Mouse (Mus musculus) hindbrain, embryonic 16.5 days (tissue): ENCODE data around the gene Hoxb5. TPM values are rescaled to one million over a fixed set of nuclear protein-coding genes. Genes with fewer than 3 reads are reported as not detected.
A peak's percentile ranks its signal among the peaks of the same experiment; 100 is the strongest.

Source experiments
- ATAC-seq: fragments of 200-750 bp; cut with Nextera tagmentation; 2 replicates; pipeline ENCODE4 v1.8.0; 2017; ENCODE audit warnings: moderate TSS enrichment, moderate library complexity
- H3K27ac ChIP-seq: fragments of 300-500 bp; sonication (generic); 2 replicates; pipeline ENCODE4 v1.5.1; 2014; ENCODE audit warnings: low read depth, mild to moderate bottlenecking, control low read depth, low read length, moderate library complexity
- H3K27me3 ChIP-seq: fragments of 300-500 bp; sonication (generic); replicated peaks from 2 replicates; pipeline ENCODE4 v1.6.1; 2014; ENCODE audit warnings: low read length; ENCODE audit not compliant: control insufficient read depth, insufficient read depth
- H3K36me3 ChIP-seq: fragments of 300-500 bp; sonication (generic); 2 replicates; pipeline ENCODE4 v1.6.1; 2014; ENCODE audit warnings: mild to moderate bottlenecking, low read length, moderate library complexity, mixed read lengths; ENCODE audit not compliant: control insufficient read depth, insufficient read depth
- H3K4me1 ChIP-seq: fragments of 300-500 bp; sonication (generic); 2 replicates; pipeline ENCODE4 v1.6.1; 2014; ENCODE audit warnings: low read depth, low read length; ENCODE audit not compliant: control insufficient read depth, insufficient read depth
- H3K4me2 ChIP-seq: fragments of 300-500 bp; sonication (generic); 2 replicates; pipeline ENCODE4 v1.6.1; 2014; ENCODE audit warnings: mild to moderate bottlenecking, low read length, control low read depth, moderate library complexity
- H3K4me3 ChIP-seq: fragments of 300-500 bp; sonication (generic); 2 replicates; pipeline ENCODE4 v1.5.1; 2014; ENCODE audit warnings: mild to moderate bottlenecking, low read length, control low read depth, moderate library complexity
- H3K9ac ChIP-seq: fragments of 300-500 bp; sonication (generic); 2 replicates; pipeline ENCODE4 v1.6.1; 2014; ENCODE audit warnings: low read depth, mild to moderate bottlenecking, control low read depth, low read length, moderate library complexity
- H3K9me3 ChIP-seq: fragments of 300-500 bp; sonication (generic); 2 replicates; pipeline ENCODE4 v1.6.1; 2014; ENCODE audit warnings: mild to moderate bottlenecking, low read length, moderate library complexity; ENCODE audit not compliant: control insufficient read depth
- WGBS: fragments of 180-500 bp; shearing (Covaris S2); extraction: QIAGEN DNeasy Blood & Tissue Kit; methylation state at CpG from one replicate; pipeline ENCODE4 v1.1.7; 2014; 5-methylcytosine and 5-hydroxymethylcytosine counted together
- polyA plus RNA-seq: library from polyadenylated mRNA; unstranded; fragments of >200 nt; fragmentation: Nextera tagmentation; extraction: Ambion mirVana; gene quantifications from 2 replicates; pipeline ENCODE4 v1.2.1, GENCODE M21; 2015

Gene Hoxb5
- polyA plus RNA-seq, 1 experiment from 2014 or later: 133 TPM

DNA sequence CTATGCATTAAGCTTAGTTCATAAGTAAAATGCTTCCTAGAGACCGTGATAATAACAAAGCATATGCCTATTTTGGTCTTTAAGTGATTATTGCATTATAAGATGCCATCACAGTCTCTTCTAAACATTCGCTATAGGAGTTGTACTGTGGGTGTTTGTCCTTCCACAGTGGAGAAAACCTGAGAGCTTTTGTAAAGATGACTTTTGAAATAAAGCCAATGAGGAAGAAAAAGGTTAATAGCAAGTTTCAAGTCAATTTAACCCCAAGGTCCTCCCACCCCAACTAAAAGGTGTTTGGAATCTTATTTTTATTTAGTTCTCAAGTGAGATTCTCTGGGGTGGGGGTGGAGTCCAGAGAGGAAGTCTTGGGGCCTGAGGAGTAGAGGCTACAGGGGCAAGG is 10.0 kb downstream of the Hoxb5 start:
- Histone ChIP-seq H3K36me3 (no peaks in the 10 kb centered on the region), H3K9ac (no peak overlapping the region; the same call in 1 of the 2 replicates), H3K27ac (peak overlapping the region; percentile 81), H3K4me3 (peak overlapping the region; percentile 24; the same call in 1 of the 2 replicates), H3K27me3 (peaks cover 55% of the 10 kb centered on the region), H3K9me3 (no peaks in the 10 kb centered on the region), H3K4me2 (peak overlapping the region; percentile 62), H3K4me1 (no peaks in the 10 kb centered on the region)
- no peak for ATAC-seq
- WGBS: 19% methylated on average over 2 of the region's 2 CpGs

DNA sequence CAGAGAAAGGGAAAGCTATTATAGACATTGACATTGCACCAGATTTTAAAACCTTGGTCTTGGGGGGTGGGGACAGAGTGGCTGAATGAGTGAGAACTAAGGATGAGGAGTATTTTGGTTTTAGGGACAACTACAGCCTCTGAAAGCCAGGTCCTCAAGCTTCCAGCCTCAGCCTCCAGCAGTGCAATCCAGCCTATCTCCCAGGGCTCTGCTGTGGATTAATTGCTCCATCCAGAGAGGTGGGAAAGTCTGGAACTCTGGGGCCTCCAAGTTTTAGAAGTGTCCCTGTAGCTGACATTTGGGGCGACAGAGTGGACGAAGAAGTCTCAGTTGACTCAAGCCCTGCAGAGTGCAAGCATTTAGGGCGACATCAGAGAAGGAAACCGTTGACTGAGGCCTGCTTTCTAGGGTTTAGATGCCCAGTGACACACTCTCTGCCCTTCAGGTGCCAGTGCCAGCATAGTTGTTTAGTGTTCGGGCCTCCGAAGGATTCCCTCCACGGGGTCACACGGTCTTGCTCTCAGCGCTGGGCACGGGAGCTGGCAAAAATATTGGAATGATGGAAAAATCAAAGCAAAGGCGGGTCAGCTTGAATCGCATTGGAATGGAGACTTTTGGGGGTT is 10.8 kb downstream of the Hoxb5 start:
- Histone ChIP-seq H3K9me3 (no peaks in the 10 kb centered on the region), H3K4me3 (peak overlapping the region; percentile 34), H3K36me3 (no peaks in the 10 kb centered on the region), H3K27me3 (peaks cover 55% of the 10 kb centered on the region), H3K4me2 (peak overlapping the region; percentile 62), H3K4me1 (no peaks in the 10 kb centered on the region; the same call in 1 of the 2 replicates), H3K9ac (peak overlapping the region; percentile 55), H3K27ac (peak overlapping the region; percentile 81)
- 8% methylated on average over 12 of the region's 12 CpGs for WGBS
- ATAC-seq: no peak

DNA sequence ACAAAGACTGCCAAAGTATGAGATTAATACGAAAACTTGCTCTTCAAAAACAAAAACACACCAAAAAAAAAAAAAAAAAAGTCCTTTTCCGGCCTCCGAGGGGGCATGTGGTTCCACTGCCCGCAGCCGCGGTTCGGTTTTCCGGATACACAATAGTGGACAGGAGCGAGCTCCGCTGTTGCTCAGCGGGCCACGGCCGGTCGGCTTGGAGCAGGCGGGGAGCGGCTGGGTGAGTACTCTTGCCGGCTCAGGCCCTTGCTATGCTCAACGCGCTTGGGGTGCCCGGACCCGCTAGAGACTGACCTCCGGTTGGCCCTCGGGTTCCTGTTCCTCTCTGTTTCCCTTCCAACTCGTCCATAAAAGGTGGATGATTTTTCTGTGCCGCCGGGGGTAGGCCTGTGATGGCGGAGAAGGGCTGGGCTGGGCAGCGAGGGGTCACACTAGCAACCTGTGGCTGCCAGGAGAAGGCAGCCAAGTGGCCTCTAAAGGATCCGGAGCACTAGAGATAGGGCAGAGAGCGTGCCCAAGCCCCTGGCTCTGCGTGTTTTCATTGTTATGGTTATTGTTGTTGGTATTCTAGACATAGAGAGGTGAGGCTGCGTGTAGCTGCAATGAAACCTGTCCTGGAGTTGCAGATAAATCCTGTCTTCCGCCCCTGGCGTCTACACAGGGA is 11.7 kb downstream of the Hoxb5 start:
- H3K27me3 ChIP-seq: peaks cover 50% of the 10 kb centered on the region
- WGBS: 2% methylated on average over 34 of the region's 34 CpGs
- H3K9me3 ChIP-seq: no peaks in the 10 kb centered on the region
- peak overlapping the region; percentile 62 for H3K4me2 ChIP-seq
- peak overlapping the region; percentile 34 for H3K4me3 ChIP-seq
- peak overlapping the region; percentile 81 for H3K27ac ChIP-seq
- no peaks in the 10 kb centered on the region; the same call in 1 of the 2 replicates for H3K4me1 ChIP-seq
- peak overlapping the region; percentile 55 for H3K9ac ChIP-seq
- H3K36me3 ChIP-seq: no peaks in the 10 kb centered on the region
- no peak for ATAC-seq

DNA sequence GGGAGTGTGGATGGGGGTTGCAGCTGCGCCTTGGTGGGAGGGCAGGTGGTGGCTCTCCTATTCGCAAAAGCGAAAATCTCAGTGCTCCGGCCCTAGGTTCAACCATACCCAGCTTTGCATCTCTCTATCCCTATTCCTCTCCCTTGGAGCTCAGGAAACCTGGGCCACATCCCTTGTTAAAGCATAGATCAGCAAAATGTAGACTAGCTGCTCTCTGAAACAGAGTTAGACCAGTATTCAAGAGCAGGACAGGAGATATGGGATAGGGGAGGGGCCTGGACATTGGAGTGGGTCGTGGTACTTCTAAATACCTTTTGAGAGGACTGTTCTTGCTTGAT is 12.2 kb downstream of the Hoxb5 start:
- Histone ChIP-seq H3K4me3 (peak overlapping the region; percentile 34), H3K4me2 (peak overlapping the region; percentile 62), H3K36me3 (no peaks in the 10 kb centered on the region), H3K9me3 (no peaks in the 10 kb centered on the region), H3K9ac (peak overlapping the region; percentile 55), H3K27ac (peak overlapping the region; percentile 81), H3K27me3 (peaks cover 45% of the 10 kb centered on the region), H3K4me1 (no peaks in the 10 kb centered on the region; the same call in 1 of the 2 replicates)
- ATAC-seq: no peak
- 3% methylated on average over 5 of the region's 5 CpGs for WGBS

DNA sequence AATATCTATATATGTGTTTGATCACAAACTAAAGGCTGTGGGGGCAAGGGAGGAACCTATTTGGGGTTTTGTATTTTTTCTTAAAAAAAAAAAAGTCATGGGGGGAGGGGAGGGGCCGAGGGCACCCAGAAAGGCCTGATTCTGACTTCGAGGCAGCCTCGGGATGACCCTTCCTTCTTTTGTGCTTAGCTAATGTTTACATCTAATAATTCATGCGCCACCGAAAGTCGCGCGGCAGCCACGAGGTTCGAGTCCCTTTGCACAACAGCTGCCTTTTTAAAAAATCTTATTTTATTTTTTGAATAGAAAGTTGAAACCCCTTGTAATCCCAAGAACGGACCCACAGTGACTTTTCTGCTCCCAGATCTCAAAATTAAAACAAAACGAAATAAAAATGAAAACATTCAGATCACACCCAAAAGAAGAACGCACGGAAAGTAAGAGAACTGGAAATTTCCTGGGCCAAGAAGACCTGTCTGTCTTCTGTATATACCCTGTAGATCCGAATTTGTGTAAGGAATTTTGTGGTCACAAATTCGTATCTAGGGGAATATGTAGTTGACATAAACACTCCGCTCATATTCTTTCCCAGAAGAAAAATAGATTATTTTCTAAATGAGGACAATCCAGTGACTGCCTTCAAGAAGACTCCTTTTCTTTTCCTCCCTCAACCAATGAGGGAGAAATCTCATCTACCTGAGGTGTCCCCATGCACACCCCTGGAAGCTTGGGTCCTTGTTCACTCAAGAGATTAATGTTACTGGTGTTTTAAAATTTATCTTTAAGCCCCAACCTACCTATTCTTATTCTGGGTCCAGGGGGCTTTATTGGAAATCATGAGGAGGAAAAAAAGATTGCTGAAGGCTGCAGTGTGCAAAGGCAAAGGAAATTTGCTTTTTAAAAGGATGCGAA is 13.8 kb downstream of the Hoxb5 start:
- H3K27me3 ChIP-seq: peaks cover 40% of the 10 kb centered on the region
- no peak overlapping the region; the same call in 1 of the 2 replicates for H3K4me3 ChIP-seq
- H3K27ac ChIP-seq: peak overlapping the region; percentile 86
- H3K9me3 ChIP-seq: no peaks in the 10 kb centered on the region
- peak overlapping the region; percentile 48 for H3K9ac ChIP-seq
- ATAC-seq: no peak
- 8% methylated on average over 18 of the region's 18 CpGs for WGBS
- H3K36me3 ChIP-seq: no peaks in the 10 kb centered on the region
- no peaks in the 10 kb centered on the region; the same call in 1 of the 2 replicates for H3K4me1 ChIP-seq
- peak overlapping the region; percentile 62 for H3K4me2 ChIP-seq

DNA sequence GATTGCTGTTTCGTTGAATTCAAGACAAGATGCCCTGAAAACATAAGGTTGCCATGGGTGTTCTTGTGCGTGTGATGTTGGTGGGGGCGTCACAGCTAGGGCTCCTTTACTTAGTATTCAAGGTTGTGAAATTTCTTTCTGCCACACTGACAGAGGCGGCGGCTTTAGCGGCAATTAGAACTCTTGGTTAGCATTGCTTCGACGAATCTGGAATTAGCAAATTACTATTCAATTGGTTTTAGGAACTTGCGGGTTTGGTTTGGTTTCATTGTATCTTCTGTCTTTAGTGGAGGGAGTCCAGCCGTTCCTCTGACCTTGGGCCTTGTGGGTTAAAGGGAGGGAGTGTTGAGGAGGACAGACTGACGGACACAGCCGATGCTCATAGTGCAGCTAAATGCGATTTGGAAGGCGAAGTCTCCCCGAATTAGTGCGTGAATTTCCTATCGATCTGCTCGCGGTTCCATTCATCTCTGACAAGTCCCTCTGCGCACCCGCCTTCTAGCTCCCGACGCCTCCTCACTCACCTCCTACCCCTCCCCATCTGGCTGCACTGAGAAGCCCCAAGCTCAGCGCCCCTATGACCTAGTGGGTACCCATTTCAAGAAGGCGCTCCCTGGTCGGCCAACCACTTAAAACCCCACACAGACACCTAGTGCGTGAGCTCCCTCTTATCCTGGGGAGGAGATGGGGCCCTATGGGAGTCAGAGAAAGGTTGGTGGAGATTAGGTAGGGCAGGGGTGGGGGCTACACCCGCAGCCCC is 14.7 kb downstream of the Hoxb5 start, which contains the start of gene Hoxb4:
Gene Hoxb4 (plus strand): TSS at position 660 of the 760 bp plus-strand sequence.
- Histone ChIP-seq H3K36me3 (no peaks in the 10 kb centered on the region), H3K4me2 (peak within 1 kb of the TSS; percentile 62), H3K27me3 (peaks cover 33% of the 10 kb centered on the region), H3K4me1 (no peaks in the 10 kb centered on the region; the same call in 1 of the 2 replicates), H3K9me3 (no peaks in the 10 kb centered on the region), H3K27ac (peak within 1 kb of the TSS; percentile 91), H3K4me3 (peak within 1 kb of the TSS; percentile 48), H3K9ac (peak within 1 kb of the TSS; percentile 73)
- peak; percentile 18; the same call in 1 of the 2 replicates for ATAC-seq
- 2% methylated on average over 28 of the region's 28 CpGs for WGBS

DNA sequence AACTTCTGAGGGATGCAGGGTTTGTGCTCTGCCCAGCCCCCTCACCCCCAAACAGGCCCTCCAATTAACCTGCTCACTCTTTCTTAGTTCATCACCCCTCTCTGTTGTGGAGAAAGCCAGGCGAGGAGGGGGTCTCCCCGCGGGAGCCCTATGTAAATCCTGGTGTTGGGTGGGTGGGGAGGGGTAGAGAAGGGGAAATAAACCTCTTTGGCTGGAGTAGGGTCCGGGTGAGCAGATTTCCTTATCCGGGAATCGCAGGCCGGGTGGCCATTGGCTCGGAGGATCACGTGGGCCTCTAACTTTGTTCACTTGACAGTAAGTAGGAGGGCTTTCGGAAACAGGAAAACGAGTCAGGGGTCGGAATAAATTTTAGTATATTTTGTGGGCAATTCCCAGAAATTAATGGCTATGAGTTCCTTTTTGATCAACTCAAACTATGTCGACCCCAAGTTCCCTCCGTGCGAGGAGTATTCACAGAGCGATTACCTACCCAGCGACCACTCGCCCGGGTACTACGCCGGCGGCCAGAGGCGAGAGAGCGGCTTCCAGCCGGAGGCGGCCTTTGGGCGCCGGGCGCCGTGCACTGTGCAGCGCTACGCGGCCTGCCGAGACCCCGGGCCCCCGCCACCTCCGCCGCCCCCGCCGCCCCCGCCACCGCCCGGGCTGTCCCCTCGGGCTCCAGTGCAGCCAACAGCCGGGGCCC is 15.4 kb downstream of the Hoxb5 start:
- Histone ChIP-seq H3K4me3 (peak overlapping the region; percentile 48), H3K36me3 (no peaks in the 10 kb centered on the region), H3K4me1 (no peaks in the 10 kb centered on the region; the same call in 1 of the 2 replicates), H3K27me3 (peaks cover 28% of the 10 kb centered on the region), H3K9me3 (no peaks in the 10 kb centered on the region), H3K4me2 (peak overlapping the region; percentile 62), H3K27ac (peak overlapping the region; percentile 91), H3K9ac (peak overlapping the region; percentile 73)
- ATAC-seq: peak; percentile 79
- WGBS: under 1% methylated on average over 44 of the region's 45 CpGs
